Mouse (Mus musculus) c-Kit-positive CD71-positive TER-119-positive erythroid progenitor cells, embryonic 14.5 days (primary cell): Measurements from ENCODE around the gene Dnal1.

ENCODE experiments used
- DNase-seq: peaks from one replicate; pipeline ENCODE4 v3.0.0-alpha.2; 2013; ENCODE audit warnings: low spot score

Gene Dnal1

GRCm38 (mm10) chr12:84185547-84185946 lies 71.4 kb downstream of the Dnal1 start:
- DNase-seq: no peak

DNA sequence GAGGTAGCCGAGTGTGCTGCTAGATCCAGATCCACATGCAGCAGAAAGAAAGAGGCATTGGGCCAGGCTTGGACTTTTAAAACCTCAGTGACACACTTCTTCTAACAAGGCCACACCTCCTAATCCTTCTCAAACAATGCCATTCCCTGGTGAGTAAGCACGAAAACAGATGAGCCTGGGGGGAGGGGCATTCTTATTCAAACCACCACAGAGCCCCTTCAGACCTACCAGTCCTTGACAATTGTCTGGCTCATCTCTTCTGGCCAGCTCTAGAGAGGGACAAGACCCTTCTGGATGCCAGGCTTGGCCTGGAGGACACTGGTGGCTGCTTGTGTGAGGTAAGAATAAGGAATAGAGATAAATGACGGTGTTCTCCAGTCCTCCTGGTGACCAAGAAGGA lies 72.4 kb downstream of the Dnal1 start:
- no peak for DNase-seq

GRCm38 (mm10) chr12:84186950-84187349 lies 72.8 kb downstream of the Dnal1 start:
- DNase-seq: no peak

DNA sequence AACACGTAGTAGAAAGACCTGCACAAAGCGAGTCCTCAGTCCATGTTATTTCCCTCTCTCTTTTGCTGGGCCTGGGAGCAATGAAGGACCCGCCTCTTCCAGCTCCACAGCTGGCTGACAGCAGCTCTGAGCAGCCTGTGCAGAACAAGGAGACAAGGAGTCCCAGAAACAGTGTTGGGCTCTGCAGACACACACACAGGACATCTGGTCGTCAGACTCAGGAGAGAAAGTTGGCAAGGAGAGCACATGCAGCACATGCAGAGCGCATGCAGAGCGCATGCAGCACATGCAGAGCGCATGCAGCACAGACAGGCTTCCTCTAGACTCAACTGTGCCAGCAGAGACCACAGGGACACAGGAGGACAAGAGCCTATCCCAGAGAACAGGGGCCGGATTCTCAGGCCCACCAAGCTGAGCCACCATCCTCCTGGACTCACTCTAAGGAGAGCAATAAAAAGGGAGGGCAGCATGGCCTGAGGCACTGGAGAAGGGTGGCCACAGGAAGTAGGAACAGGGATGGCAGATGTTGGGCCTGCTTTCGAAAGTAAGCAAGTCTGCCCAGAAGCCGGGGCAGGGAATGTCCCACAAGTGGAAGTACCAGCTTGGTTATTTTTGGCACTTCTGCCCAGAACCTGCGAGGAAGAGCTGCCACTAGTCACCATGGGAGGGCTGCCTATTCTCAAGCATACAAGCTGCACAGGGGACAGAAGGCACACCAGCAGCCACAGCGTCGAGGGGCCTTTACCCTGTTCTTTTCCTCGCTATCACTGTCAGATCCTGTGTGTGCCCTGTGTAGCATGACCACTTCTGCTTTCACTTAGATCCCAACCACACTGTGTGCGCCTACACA lies 73.8 kb downstream of the Dnal1 start:
- DNase-seq: no peak

DNA sequence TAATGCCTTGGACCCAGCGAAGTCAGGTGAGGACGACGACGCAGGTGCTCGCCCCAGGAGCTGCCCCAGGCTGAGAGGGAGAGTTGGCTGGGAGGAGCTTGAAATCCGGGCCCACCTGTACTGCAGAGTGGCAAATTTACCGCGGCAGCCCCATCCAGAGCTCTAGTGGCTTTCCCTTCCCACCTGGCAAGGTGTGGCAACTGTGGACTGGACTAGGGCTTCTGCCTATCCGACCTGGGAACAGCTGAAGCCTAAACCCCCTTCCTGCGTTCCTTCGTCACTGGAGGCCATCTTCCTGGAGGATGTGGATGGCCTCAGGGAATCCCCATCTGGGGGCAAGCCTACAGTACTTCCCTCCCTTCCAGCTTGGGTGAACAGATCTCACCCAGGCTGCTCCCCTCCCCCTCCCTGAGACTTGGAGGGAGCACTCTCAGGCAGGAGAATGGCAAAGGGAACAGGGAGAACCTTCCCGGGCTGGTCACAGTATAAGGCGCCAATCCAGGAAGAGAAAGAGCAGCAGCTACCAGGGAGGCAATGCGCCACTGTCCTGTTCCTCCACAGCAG lies 74.8 kb downstream of the Dnal1 start:
- DNase-seq: no peak

GRCm38 (mm10) chr12:84190151-84190820 lies 76.1 kb downstream of the Dnal1 start:
- no peak for DNase-seq

DNA sequence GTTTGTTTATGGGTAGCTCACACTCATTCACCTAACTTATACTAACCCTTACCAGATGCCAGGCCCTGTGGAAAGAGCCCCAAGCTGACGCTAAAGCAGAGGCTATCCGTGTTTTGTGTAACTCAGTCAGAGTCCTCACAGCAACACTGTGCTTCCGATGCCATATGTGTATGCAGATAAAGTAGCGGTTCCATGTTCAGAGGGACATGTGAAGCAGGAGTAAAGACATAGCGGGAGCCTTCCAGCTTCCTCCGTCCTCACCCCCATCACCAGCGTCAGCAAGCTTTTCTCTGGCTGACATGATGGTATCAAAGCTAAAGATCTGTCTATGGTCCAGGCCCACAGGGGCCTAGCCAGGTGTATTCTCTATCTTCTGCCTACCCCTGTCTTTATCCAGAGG lies 77.0 kb downstream of the Dnal1 start:
- peak; percentile 44 for DNase-seq

GRCm38 (mm10) chr12:84191770-84192169 lies 77.6 kb downstream of the Dnal1 start:
- peak; percentile 34 for DNase-seq

DNA sequence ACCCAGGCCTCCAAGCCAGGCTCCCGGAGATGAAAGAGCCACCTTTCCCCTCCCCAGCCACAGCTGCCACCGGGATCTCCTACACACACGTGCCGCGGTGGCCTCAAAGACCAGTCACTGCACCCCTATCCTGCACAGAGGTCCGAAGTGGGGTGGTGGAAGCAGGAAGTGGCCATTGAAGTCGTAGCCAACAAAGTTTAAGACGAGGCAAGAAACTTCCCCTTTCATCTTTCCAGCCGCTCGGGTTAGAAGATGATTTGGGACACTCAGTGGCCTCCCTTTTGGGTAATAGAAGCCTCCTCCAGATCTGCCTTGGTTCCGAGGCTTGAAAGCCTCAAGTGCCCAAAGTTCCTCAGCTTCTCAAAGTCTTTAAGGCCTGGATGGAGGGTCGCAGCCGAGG lies 78.1 kb downstream of the Dnal1 start:
- DNase-seq: no peak

GRCm38 (mm10) chr12:84192741-84193641 lies 78.8 kb downstream of the Dnal1 start:
- peak; percentile 51 for DNase-seq

DNA sequence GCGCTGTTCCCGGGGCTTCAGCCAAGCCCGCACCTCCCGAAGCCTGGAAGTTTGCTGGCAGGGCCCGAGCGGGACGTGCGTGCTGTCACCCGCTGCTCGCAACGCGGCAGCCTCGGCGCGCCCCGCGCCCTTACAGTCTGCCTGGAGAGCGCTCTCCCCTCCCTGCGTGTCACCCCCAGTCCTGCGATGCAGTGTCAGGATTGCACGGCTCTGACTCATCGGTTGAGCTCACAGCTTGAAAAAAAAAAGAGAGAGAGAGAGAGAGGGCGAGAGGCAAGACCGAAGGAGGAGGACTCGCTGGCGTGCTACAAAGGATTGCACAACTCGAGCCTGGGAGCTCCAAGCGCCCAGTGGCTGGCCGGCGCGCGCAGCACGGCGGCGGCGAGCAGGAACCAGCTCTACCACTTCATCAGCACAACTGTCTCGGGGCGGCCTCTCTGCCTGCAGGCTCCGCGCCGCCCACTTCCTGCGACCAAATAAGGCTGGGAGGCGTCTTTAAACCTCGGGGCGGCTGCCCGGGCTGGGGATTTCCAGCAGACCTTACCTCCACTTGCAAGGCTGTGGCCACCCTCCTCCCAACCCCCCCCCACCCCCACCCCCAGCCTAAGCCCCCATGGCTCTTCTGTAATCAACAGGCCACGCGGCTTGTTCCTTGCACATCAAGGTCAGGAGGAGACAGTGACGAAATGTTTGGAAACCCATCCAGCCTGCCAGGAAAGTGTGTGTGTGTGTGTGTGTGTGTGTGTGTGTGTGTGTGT lies 79.7 kb downstream of the Dnal1 start:
- DNase-seq: peak; percentile 86

DNA sequence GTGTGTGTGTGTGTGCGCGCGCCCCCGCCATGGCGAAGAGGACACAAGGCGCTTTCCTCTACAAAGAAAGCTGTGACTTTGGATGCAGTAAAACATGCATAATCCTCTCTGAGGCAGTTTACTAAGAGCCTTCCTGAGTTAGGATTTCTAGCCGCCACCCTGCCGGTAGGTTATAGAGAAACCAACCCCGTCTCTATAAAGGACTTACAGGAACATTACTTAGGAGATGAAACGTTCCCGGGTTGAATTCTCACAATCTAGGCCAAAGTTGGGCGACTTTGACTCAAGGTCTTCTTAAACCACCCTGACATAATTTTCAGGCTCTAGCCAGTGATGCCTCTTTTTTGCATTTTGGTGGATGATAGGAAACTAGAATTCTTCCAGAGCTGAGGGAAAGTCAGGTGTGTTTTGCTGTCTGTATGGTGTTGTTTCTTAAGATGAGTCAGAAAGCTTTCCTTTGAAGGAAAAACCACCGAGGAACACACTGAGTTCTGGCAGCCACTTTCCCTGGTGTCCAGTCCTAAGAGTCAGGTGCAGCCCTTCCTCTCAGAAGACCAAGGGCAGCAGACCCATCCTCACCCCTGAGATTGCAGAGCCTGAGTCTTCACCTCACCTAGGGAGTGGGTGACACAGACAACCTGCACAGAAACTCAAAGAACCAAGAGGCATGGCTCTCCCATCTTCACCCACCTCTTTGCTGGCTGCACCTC lies 80.4 kb downstream of the Dnal1 start:
- peak; percentile 45 for DNase-seq

- no peak for DNase-seq
Observed at GRCm38 (mm10) chr12:84195195-84195594, 81.0 kb downstream of the Dnal1 start.
